Mouse (Mus musculus): ENCODE measurements around the gene Cdsn.

DNA sequence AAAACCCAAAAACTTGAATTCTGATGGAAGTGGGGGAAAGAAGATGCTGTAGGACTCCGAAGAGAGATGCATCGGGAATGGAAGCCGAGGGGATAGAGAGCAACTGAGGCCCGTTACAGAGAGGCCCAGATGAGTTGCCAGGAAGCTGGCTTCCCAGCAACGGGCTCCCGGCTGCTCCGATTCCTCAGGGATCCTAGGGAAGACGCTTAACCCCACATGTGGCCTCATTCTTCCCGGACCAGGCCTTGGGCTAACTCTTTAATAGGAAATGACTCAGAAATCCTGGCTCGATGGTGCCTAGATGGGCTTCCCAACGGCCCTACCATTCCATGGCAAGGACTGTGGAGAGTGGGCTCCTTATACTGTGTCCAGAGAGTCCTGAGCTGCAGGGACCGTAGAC lies 34.4 kb upstream of the Cdsn start:
- TF ChIP-seq CTCF (IDR thresholded peaks at IDR 0.05; ENCODE audit: control insufficient read depth, insufficient read depth, low read length) (no peak), POLR2A (IDR thresholded peaks at IDR 0.05; ENCODE audit: borderline replicate concordance, control insufficient read depth, low read depth, low read length) (no peak)
